Mouse (Mus musculus) B cell, adult 2 months (primary cell): ENCODE measurements around the gene Gm5795.
"Not testable (repeated sequence)": the region's sequence is repeated elsewhere in the genome, so short reads cannot be mapped to it uniquely, and the experiment has no call there.

Experiments used
- DNase-seq, 2 experiments: peaks; one replicate each; pipeline ENCODE4 v3.0.0; 2022

Gm5795 gene

DNA sequence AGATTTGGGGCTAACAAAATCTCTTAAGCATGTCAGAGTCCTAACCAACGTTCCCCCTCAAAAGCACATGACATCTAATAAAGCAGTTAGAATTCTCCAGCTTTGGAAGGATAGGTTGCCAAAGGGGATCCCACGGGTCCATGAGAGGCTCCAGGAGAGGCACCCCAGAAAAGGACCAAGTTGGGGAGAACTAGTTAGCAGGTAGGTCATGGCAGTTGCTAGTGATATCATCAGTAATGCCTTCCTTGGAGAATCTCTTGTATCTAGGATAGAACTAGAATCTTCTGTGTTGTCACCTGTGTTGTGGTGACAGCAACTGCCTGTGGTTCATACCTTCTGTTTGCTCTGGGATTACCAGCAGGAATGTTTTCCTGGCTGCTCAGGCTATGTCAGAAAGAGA, at the start of gene Gm5795:
Gm5795 (plus strand) TSS at position 301 of the 400 bp plus-strand sequence.
- DNase-seq, result not testable (repeated sequence)

- DNase-seq, result not testable (repeated sequence)
Measured at GRCm38 (mm10) chr14:3208272-3209152, 20.5 kb downstream of the Gm5795 start, which contains the start of gene D830030K20Rik. Gene D830030K20Rik, plus strand, starts transcription at chr14:3208488.

- not testable (repeated sequence) for DNase-seq
Measured at GRCm38 (mm10) chr14:3209367-3209766, 21.3 kb downstream of the Gm5795 start.
